Mouse (Mus musculus) heart, adult 11 months (tissue): ENCODE results near the gene Rspry1.

Source experiments
- DNase-seq: peaks from one replicate; pipeline ENCODE4 v3.0.0; 2022

Gene Rspry1

GRCm38 (mm10) chr8:94604030-94604429, 2.3 kb downstream of the Rspry1 start:
- no peak for DNase-seq

GRCm38 (mm10) chr8:94607064-94607463, 5.3 kb downstream of the Rspry1 start:
- DNase-seq = no peak

GRCm38 (mm10) chr8:94624885-94625284, 23.1 kb downstream of the Rspry1 start:
- DNase-seq = no peak

- DNase-seq = no peak
Measured at GRCm38 (mm10) chr8:94633564-94634194, 31.9 kb downstream of the Rspry1 start.

GRCm38 (mm10) chr8:94634211-94634610, 32.5 kb downstream of the Rspry1 start:
- no peak for DNase-seq

- DNase-seq = no peak
Measured at GRCm38 (mm10) chr8:94641183-94641582, 39.4 kb downstream of the Rspry1 start.

- no peak for DNase-seq
Measured at GRCm38 (mm10) chr8:94641938-94642337, 40.2 kb downstream of the Rspry1 start.

- DNase-seq = no peak
Measured at GRCm38 (mm10) chr8:94645202-94645601, 43.5 kb downstream of the Rspry1 start.

GRCm38 (mm10) chr8:94646165-94646564, 44.4 kb downstream of the Rspry1 start:
- DNase-seq = no peak

GRCm38 (mm10) chr8:94649496-94649895, 47.8 kb downstream of the Rspry1 start:
- DNase-seq = peak; percentile 30

- DNase-seq = peak; percentile 61
Measured at GRCm38 (mm10) chr8:94652951-94653350, 51.2 kb downstream of the Rspry1 start.

GRCm38 (mm10) chr8:94654994-94655393, 53.3 kb downstream of the Rspry1 start:
- DNase-seq = peak; percentile 40

GRCm38 (mm10) chr8:94658031-94658430, 56.3 kb downstream of the Rspry1 start:
- peak; percentile 40 for DNase-seq

- no peak for DNase-seq
Measured at GRCm38 (mm10) chr8:94660418-94660817, 58.7 kb downstream of the Rspry1 start.

GRCm38 (mm10) chr8:94664722-94665121, 63.0 kb downstream of the Rspry1 start:
- peak; percentile 79 for DNase-seq

GRCm38 (mm10) chr8:94666456-94667308, 64.9 kb downstream of the Rspry1 start, which contains the start of gene Arl2bp:
Arl2bp (plus strand) TSS chr8:94666600.
- DNase-seq = peak; percentile 100

GRCm38 (mm10) chr8:94674384-94674783, 72.6 kb downstream of the Rspry1 start:
- DNase-seq = peak; percentile 91

GRCm38 (mm10) chr8:94675923-94676322, 74.2 kb downstream of the Rspry1 start:
- no peak for DNase-seq

GRCm38 (mm10) chr8:94678582-94678981, 76.8 kb downstream of the Rspry1 start:
- DNase-seq = no peak

GRCm38 (mm10) chr8:94680414-94680813, 78.7 kb downstream of the Rspry1 start:
- DNase-seq = no peak

- DNase-seq = peak; percentile 93
Measured at GRCm38 (mm10) chr8:94682732-94683524, 81.2 kb downstream of the Rspry1 start.

GRCm38 (mm10) chr8:94684287-94684686, 82.5 kb downstream of the Rspry1 start:
- DNase-seq = no peak

- no peak for DNase-seq
Measured at GRCm38 (mm10) chr8:94685953-94686352, 84.2 kb downstream of the Rspry1 start.
